Mouse (Mus musculus) gonadal fat pad, adult 2 months (tissue): ENCODE measurements around the gene Rnf133. TPM values are rescaled to one million over a fixed set of nuclear protein-coding genes. Genes with fewer than 3 reads are reported as not detected.

Experiments used
- DNase-seq: peaks from one replicate; pipeline ENCODE4 v3.0.0-alpha.2; 2012; ENCODE audit warnings: low read depth
- polyA plus RNA-seq: library from polyadenylated mRNA; depleted of rRNA; stranded (reverse); fragments of >200 nt; gene quantifications from 2 replicates; pipeline ENCODE4 v1.2.3, GENCODE M21; 2012; rRNA removed

Gene Rnf133
- 0.20 and 0.58 TPM in 2 replicates for polyA plus RNA-seq

- DNase-seq, result no peak
These were observed at the start of gene Rnf133 for GRCm38 (mm10) chr6:23650205-23650604. TSS of gene Rnf133 (minus strand) at chr6:23650305.

GRCm38 (mm10) chr6:23678172-23678571 is 28.1 kb upstream of the Rnf133 start:
- no peak for DNase-seq

DNA sequence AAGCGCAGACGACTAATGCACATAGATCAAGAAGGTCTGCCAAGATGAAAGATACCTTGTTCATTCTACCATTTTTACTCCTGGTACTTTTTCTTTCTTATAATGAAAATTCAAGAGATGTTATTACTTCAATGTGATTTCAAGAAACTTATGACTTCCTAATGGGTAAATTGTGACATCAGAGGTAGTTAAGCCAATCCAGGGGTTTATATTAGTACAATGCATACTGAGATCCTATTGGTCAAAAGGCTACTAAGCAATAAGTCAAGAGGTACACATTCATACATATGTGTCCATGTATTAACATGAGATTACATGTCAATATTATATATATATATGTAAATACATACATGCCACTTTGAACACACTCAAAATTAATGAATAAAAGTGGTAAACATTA is 4.9 kb upstream of the Rnf133 start, which contains the start of gene Rnf148:
Gene Rnf148, minus strand, starts transcription at position 101 of the 400 bp plus-strand sequence.
- DNase-seq, result no peak

DNA sequence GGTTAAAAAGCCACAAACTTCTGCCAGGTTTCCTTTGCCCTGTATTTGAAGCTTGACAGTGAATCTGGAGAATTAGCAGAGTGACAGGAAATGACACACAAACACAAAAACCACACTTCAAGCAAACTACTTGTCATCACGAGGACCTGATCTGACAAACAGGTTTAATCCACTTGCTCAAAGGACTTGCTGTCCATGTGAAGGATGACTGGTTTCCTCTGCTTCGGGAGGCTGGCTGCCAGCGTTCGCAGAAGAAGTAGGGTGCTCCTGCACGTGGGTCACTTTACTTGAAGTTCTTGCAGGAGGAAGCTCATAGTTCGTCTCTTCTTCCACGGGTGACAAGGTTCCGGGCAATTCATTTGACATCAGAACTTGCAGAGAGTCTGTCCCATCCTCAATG is 1.4 kb downstream of the Rnf133 start:
- DNase-seq, result no peak

DNA sequence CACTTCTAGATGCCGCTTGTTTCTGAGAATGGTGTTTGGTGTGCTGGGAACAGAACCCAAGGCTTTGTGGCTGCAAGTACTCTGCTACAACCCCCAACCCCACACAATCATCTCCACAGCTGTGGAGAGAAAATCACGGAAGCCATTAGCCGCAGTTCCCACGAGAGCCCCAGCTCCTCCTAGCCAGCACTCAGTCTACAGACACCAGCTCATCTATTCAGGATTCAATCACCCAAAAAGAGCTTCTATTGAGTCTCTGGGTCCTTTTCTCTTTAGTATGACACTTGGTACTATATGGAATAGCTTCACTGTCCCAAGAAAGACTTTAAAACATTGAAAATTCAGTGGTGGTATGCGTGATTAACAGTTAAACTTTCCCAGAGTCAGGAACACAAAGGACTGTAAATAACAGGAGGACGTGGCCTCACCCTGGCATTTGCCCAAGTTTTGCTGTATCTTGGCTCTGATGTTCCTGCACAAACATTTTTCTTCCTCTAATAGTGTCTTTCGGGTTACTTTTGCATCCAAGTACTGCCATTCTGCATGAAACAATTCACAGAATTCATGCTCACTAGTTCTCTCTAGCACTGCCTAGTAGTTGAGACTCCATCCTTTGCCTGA is 2.4 kb downstream of the Rnf133 start:
- no peak for DNase-seq

DNA sequence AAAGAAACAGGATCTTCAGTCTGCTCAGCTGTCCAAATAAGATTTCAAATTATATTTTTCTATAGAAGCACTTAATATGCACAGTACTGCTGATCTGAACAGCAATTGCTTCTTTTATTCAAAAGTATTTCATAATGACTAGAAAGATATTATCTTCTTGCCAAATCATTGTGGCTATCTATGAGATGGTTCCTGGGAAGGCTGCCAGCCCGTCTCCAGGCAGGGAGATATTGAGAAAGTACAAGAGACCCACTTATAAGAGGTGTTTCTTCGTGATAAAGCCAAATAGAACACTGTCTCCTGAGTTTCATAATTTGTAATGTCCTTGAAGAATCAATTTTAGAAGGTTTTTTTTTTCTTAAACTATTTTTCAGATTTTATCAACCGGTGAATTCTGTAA is 13.0 kb downstream of the Rnf133 start:
- no peak for DNase-seq

DNA sequence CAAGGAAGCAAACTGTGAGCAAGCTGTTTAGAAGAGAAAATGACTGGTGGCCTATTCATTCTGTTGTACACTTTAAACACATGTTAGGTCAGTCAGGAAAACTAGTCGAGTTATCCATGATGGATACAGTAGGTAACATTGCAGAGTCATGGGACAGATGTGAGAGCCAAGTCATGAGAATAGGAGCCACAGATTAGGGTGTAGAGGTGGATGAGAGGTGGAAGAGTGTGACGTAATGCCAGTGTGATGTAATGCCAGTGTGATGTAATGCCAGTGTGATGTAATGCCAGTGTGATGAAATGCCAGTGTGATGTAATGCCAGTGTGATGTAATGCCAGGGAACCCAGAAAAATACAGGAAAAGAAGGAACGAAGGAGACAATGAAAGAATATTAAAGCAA is 14.9 kb downstream of the Rnf133 start:
- DNase-seq, result no peak

DNA sequence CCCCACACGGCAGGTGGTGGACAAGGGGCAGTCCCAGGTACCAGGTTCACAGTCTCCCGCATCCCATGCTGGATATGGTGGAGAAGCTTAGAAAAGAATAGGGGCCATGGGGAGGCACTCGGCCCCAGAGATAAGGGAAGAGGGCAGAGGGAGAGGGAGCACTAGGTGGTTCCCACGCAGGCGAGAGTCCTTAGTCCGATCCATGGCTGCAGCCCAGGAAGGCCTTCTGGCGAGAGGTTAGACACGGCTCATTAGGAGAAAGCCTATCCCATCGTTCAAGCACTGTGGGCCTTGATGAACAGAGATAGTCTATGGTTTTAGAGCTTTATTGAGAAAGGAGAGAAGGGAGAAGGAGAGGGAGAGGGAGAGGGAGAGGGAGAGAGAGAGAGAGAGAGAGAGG is 16.1 kb downstream of the Rnf133 start:
- no peak for DNase-seq

DNA sequence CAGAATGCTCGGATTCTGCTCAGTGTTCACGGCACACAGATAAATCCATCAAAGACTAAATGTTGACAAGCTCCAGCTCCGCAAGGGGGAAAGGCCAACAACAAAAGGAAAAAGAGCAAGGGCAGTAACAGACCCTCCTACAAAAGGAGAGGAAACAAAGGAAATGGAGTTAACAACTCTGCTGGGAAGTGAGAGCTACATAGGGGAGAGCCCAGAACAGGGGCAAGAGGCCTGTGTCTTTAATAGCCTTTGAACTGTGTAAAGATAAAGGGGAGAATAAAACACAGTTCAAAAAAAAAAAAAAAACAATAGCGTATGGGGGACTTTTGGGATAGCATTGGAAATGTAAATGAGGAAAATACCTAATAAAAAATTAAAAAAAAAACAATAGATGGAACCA is 19.6 kb downstream of the Rnf133 start:
- no peak for DNase-seq

Other genes with a start within 250 kb of the Rnf133 start
- gene Rnf148, start 4.8 kb upstream of the Rnf133 start, polyA plus RNA-seq, result 0.30 and 0.42 TPM in 2 replicates
- gene Cadps2, start 189.1 kb upstream of the Rnf133 start, polyA plus RNA-seq, result 2.6 and 3.2 TPM in 2 replicates